Mouse (Mus musculus) liver, postnatal 0 days (tissue): ENCODE data around the gene Ice1. TPM values are rescaled to one million over a fixed set of nuclear protein-coding genes. Genes with fewer than 3 reads are reported as not detected.

Experiments
- ATAC-seq: fragments of 200-750 bp; cut with Nextera tagmentation; 2 replicates; pipeline ENCODE4 v1.8.0; 2017; ENCODE audit warnings: mild to moderate bottlenecking, moderate library complexity
- DNase-seq: peaks from one replicate; pipeline ENCODE4 v3.0.0-alpha.2; 2016
- H3K27ac ChIP-seq: fragments of 300-500 bp; sonication (generic); 2 replicates; pipeline ENCODE4 v1.5.1; 2014; ENCODE audit warnings: antibody characterized with exemption, moderate library complexity, mild to moderate bottlenecking, low read depth
- H3K27me3 ChIP-seq: fragments of 300-500 bp; sonication (generic); 2 replicates; pipeline ENCODE4 v1.6.1; 2014; ENCODE audit warnings: low read length, control low read depth, mixed read lengths; ENCODE audit not compliant: insufficient read depth
- H3K36me3 ChIP-seq: fragments of 300-500 bp; sonication (generic); replicated peaks from 2 replicates; pipeline ENCODE4 v1.6.1; 2014; ENCODE audit warnings: mild to moderate bottlenecking, control low read depth, low read length, moderate library complexity, mixed read lengths; ENCODE audit not compliant: insufficient read depth
- H3K4me1 ChIP-seq: fragments of 300-500 bp; sonication (generic); 2 replicates; pipeline ENCODE4 v1.6.1; 2014; ENCODE audit warnings: antibody characterized with exemption, mild to moderate bottlenecking, control low read depth; ENCODE audit not compliant: insufficient read depth
- H3K4me2 ChIP-seq: fragments of 300-500 bp; sonication (generic); 2 replicates; pipeline ENCODE4 v1.6.1; 2014; ENCODE audit warnings: low read depth, mild to moderate bottlenecking, low read length, moderate library complexity, mixed read lengths
- H3K4me3 ChIP-seq: fragments of 300-500 bp; sonication (generic); 2 replicates; pipeline ENCODE4 v1.5.1; 2014; ENCODE audit warnings: low read depth, low read length
- H3K9ac ChIP-seq: fragments of 300-500 bp; sonication (generic); replicated peaks from 2 replicates; pipeline ENCODE4 v1.6.1; 2014; ENCODE audit warnings: mild to moderate bottlenecking, moderate library complexity
- H3K9me3 ChIP-seq: fragments of 300-500 bp; sonication (generic); 2 replicates; pipeline ENCODE4 v1.6.1; 2016; ENCODE audit warnings: mild to moderate bottlenecking, control low read depth, low read length, mixed read lengths
- CTCF ChIP-seq: sonication (generic); IDR thresholded peaks from 2 replicates; pipeline ENCODE4 v1.5.1; 2016; ENCODE audit warnings: antibody characterized with exemption, low read depth
- EP300 ChIP-seq: IDR thresholded peaks from 2 replicates; pipeline ENCODE4 v1.6.1; 2016; ENCODE audit warnings: antibody characterized with exemption, low read depth, mild to moderate bottlenecking
- WGBS: fragments of 180-500 bp; shearing (Covaris S2); extraction: QIAGEN DNeasy Blood & Tissue Kit; methylation state at CpG from one replicate; pipeline ENCODE4 v1.1.7; 2014; ENCODE audit not compliant: insufficient replicate concordance; 5-methylcytosine and 5-hydroxymethylcytosine counted together
- polyA plus RNA-seq: library from polyadenylated mRNA; unstranded; fragments of >200 nt; fragmentation: Nextera tagmentation; extraction: Ambion mirVana; gene quantifications from 2 replicates; pipeline ENCODE4 v1.2.1, GENCODE M21; 2015

Gene Ice1
- polyA plus RNA-seq, 1 experiment from 2014 or later: 3.7 TPM

DNA sequence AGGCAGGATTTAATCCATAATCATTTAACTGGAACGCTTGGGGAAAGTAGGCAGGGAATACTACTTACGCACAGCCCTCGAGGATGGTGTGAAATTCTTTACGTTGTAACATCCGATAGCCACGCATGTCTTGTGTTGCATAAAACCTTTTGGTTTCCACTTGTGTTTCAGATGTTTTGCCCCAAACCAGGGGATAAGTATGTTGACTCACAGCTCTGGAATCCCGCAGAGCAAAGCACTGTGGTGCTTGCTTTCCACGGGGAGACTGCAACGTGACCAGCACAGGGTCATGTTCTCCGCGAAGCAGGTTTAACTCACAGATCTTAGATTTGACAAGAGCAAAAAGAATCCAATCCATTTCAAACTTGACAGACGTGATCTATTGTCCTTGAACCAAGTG, 18.1 kb upstream of the Ice1 start:
- Histone ChIP-seq H3K9me3 (no peaks in the 10 kb centered on the region), H3K27ac (no peak overlapping the region), H3K4me2 (no peak overlapping the region), H3K36me3 (no peaks in the 10 kb centered on the region), H3K4me1 (peaks cover 3% of the 10 kb centered on the region; the same call in 1 of the 2 replicates), H3K27me3 (no peaks in the 10 kb centered on the region), H3K4me3 (no peak overlapping the region), H3K9ac (no peak overlapping the region)
- 66% methylated on average over 12 of the region's 12 CpGs for WGBS
- ATAC-seq (no peak), DNase-seq (no peak)
- TF ChIP-seq EP300: no peak

DNA sequence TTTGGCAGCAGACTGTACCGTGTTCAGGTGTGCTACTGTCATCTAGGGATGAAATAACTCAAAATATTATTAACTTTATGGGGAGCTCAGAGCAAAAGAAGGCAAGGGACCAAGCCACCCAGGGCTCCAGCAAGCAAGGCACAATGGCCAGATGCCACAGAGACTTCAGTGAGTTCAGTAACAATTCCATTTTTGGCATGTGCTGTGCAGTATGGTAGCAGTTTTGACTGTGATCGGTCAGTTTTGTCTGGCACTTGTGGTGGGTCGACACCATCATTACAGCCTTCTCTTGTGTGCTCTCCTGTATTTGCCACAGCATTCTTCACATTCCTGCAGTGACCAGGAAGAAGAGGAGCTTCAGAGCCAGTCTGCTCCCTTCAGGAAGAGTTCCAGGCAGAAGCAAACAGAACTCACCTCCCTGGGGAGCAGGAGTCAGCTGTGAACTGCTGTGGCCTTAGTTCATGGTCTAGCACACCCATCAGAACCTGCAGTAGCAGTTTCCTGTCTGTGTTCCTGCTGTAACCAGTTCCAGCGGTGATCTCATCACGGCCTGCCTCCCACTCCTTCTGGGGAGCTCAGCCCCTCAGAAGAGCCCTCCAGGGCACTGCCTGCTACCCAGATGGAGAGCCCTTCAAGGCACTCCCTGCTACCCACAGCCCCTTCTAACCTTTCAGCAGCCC, 16.8 kb upstream of the Ice1 start:
- 0 out of 2 replicates have a peak, but pooled peaks have one; percentile 19 for ATAC-seq
- Histone ChIP-seq H3K9ac (no peak overlapping the region), H3K36me3 (no peaks in the 10 kb centered on the region), H3K27me3 (no peaks in the 10 kb centered on the region), H3K27ac (no peak overlapping the region), H3K4me3 (no peak overlapping the region), H3K9me3 (no peaks in the 10 kb centered on the region), H3K4me2 (no peak overlapping the region), H3K4me1 (peaks cover 3% of the 10 kb centered on the region; the same call in 1 of the 2 replicates)
- no peak for DNase-seq
- TF ChIP-seq EP300 (no peak), CTCF (no peak)
- 33% methylated on average over 5 of the region's 5 CpGs for WGBS

DNA sequence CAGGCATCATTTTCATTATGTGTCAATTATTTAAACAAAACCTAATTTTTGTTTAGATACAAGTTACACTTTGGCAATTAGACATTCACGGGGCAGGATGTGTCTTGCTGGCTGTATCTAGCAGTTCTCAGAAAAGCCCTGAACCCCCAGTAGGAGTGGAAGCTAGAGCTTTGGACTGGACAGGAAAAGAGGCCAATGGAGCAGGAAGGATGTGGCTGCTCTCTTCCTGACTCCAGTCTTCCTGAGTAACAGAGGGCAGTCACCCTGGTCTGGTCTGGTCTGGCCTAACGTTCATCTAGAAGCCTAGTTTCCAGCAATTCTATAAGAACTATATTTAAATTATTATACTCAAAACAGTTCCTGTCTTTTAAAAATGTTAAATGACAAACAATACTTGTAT, 16.0 kb upstream of the Ice1 start:
- Histone ChIP-seq H3K9ac (no peak overlapping the region), H3K27ac (no peak overlapping the region), H3K36me3 (no peaks in the 10 kb centered on the region), H3K9me3 (no peaks in the 10 kb centered on the region), H3K4me2 (no peak overlapping the region), H3K27me3 (no peaks in the 10 kb centered on the region), H3K4me1 (peaks cover 3% of the 10 kb centered on the region; the same call in 1 of the 2 replicates), H3K4me3 (no peak overlapping the region)
- WGBS: 34% methylated on average over 2 of the region's 2 CpGs
- TF ChIP-seq CTCF (no peak), EP300 (no peak)
- no peak for DNase-seq
- peak; percentile 27; the same call in 1 of the 2 replicates for ATAC-seq

DNA sequence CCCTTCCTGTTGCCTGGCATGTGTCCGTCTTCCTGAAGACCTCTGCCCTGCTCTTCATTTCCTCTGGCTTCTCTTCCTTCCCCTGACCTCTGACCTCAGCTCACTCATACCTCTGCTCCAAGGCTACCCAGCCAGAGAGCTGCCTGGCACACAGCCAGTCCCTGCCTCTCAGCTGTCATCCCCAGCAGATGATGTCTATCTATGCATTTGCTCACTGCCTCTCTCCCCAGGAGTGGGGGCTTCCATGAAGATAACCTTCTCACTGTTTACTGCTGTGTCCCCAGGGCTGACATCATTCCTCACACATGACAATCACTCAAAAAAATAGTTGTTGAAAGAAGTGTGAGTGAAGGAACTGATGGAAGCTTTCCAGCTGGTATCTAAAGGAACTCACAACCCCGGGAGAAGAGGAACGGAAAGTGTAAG, 12.6 kb upstream of the Ice1 start:
- Histone ChIP-seq H3K4me3 (no peak overlapping the region), H3K4me2 (no peak overlapping the region), H3K27me3 (no peaks in the 10 kb centered on the region), H3K9me3 (no peaks in the 10 kb centered on the region), H3K27ac (no peak overlapping the region), H3K9ac (no peak overlapping the region), H3K4me1 (peaks cover 3% of the 10 kb centered on the region; the same call in 1 of the 2 replicates), H3K36me3 (no peaks in the 10 kb centered on the region)
- TF ChIP-seq EP300 (no peak), CTCF (no peak)
- WGBS: 40% methylated on average over 3 of the region's 3 CpGs
- ATAC-seq: peak; percentile 70
- peak; percentile 37 for DNase-seq

DNA sequence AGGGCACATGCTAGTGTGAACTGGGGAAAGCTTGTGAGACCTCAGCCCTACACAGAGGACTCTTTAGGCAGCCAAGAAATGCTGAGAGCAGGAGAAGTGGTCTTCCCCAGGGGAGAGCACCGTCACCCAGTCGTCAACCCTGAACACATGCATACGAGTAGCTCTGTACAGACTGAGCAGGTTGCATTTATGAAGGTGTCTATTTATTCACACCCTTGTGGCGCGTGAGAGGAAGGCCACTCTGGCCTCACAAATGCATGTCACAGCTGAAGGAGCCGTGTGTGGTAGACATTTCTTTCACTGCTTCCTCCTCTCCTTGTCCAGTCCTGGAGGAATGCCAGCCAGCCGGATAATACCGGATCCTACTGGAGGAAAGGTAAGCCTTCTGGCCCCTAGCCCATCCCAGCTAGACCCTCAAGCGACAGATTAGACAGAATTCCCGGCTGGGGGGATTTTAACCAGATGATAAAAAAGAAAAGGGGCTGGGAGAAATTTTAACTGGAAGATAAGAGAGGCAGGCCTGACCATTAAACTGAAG, 8.6 kb upstream of the Ice1 start:
- no peak overlapping the region for H3K4me3 ChIP-seq
- DNase-seq (no peak), ATAC-seq (no peak)
- H3K27ac ChIP-seq: no peak overlapping the region
- H3K4me2 ChIP-seq: no peak overlapping the region
- 70% methylated on average over 10 of the region's 10 CpGs for WGBS
- H3K36me3 ChIP-seq: no peaks in the 10 kb centered on the region
- TF ChIP-seq CTCF (no peak), EP300 (no peak)
- no peaks in the 10 kb centered on the region for H3K9me3 ChIP-seq
- no peaks in the 10 kb centered on the region; the same call in 1 of the 2 replicates for H3K4me1 ChIP-seq
- H3K9ac ChIP-seq: no peak overlapping the region
- H3K27me3 ChIP-seq: no peaks in the 10 kb centered on the region

DNA sequence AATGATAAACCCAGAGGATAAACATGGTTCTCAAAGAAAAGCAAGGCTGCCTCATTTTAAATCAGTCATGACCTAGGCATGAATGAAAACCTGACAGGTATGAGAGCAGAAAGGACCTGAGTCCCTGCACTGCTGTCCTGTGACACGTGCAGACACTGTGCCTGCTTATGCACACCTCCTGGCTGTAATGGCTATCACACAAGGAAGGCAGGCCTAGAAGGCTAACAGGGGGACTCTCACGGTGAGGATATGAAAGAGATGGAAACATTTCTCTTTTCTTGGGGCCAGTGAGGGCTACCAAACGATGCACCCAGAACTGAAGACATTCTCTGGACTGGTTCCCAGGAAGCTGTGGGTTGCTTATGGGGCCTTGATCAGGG, 6.6 kb upstream of the Ice1 start:
- 40% methylated on average over 3 of the region's 3 CpGs for WGBS
- Histone ChIP-seq H3K27ac (no peak overlapping the region), H3K4me2 (no peak overlapping the region), H3K4me1 (no peaks in the 10 kb centered on the region; the same call in 1 of the 2 replicates), H3K9ac (no peak overlapping the region), H3K36me3 (no peaks in the 10 kb centered on the region), H3K4me3 (no peak overlapping the region), H3K9me3 (no peaks in the 10 kb centered on the region), H3K27me3 (no peaks in the 10 kb centered on the region)
- ATAC-seq (no peak), DNase-seq (no peak)
- no peak for TF ChIP-seq EP300
- TF ChIP-seq CTCF: no peak
